Mouse (Mus musculus) cerebellum, adult 18-20 months (tissue): Measurements from ENCODE around the gene Gm2022.
"Not testable (repeated sequence)": the region's sequence is repeated elsewhere in the genome, so short reads cannot be mapped to it uniquely, and the experiment has no call there.

Experiments
- DNase-seq, 2 experiments: peaks; one replicate each; pipeline ENCODE4 v3.0.0; 2021

Gene Gm2022

GRCm38 (mm10) chr12:87895070-87895469 is at the start of gene Gm2022:
Gene Gm2022 (plus strand): TSS chr12:87895370.
- not testable (repeated sequence) for DNase-seq

GRCm38 (mm10) chr12:87850657-87851056 is 44.5 kb upstream of the Gm2022 start:
- DNase-seq, result not testable (repeated sequence)

- DNase-seq, result not testable (repeated sequence)
These were observed 39.1 kb upstream of the Gm2022 start for GRCm38 (mm10) chr12:87856067-87856466.

GRCm38 (mm10) chr12:87861740-87862692 is 33.2 kb upstream of the Gm2022 start:
- DNase-seq, result peak in 1 of 2 experiments; percentile 2

- DNase-seq, result not testable (repeated sequence)
These were observed 31.5 kb upstream of the Gm2022 start for GRCm38 (mm10) chr12:87863638-87864037.

- DNase-seq, result not testable (repeated sequence)
These were observed 31.1 kb upstream of the Gm2022 start for GRCm38 (mm10) chr12:87864048-87864447.

GRCm38 (mm10) chr12:87873772-87874171 is 21.4 kb upstream of the Gm2022 start, which contains the start of gene Gm2016:
Gene Gm2016 (plus strand): TSS chr12:87874072.
- not testable (repeated sequence) for DNase-seq

GRCm38 (mm10) chr12:87919721-87920120 is 24.6 kb downstream of the Gm2022 start, which contains the start of gene Gm2035:
Gene Gm2035 (minus strand): TSS chr12:87919857.
- DNase-seq, result not testable (repeated sequence)
